Mouse (Mus musculus): ENCODE data around the gene Ddx10. TPM values are rescaled to one million over a fixed set of nuclear protein-coding genes. Genes with fewer than 3 reads are reported as not detected.

Ddx10 gene
- total RNA-seq (2021), result 10 to 100 TPM; 10.5 to 11.3 TPM
- long read RNA-seq, experiment 1, transcript Ddx10-201 (18 exons, 3,128 nt), result major isoform, 14 of 16 reads
- long read RNA-seq, experiment 1, partial matches to known transcripts, result 2 of 16 reads
- long read RNA-seq, experiment 1, other reads (novel, unspliced or antisense), result 0 of 16 reads
- long read RNA-seq, experiment 2, transcript Ddx10-201 (18 exons, 3,128 nt), result major isoform, 14 of 17 reads
- long read RNA-seq, experiment 2, partial matches to known transcripts, result 2 of 17 reads
- long read RNA-seq, experiment 2, other reads (novel, unspliced or antisense), result 1 of 17 reads

DNA sequence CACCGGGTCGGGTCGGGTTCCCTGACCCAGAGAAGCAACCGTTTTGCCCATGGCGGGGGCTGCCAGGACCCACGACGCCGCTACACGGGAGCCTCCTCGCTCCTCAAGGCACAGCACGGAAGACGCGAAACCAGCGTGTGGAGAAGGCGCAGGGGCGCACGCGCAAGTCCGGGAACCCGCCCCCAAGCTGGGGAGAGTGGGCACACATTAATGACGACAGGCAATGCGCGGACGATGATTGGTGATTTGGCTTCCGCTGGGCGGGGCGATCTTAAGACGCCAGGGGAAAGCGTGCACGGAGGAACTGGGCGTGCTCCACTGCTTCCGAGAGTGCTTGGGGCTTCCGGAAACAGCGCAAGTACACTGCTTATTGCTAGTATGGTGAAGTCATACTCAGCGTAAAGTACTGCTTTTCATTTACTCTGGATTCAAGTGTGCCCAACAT lies at the start of gene Ddx10:
Gene Ddx10 (minus strand): TSS at position 101 of the 445 bp plus-strand sequence.
- DNase-seq (ENCODE audit: low spot score), result peak; percentile 98

- no peak for DNase-seq (ENCODE audit: low spot score)
These were observed 45.0 kb upstream of the Ddx10 start for GRCm38 (mm10) chr9:53292833-53293232.

- no peak for DNase-seq (ENCODE audit: low spot score)
These were observed 42.2 kb upstream of the Ddx10 start for GRCm38 (mm10) chr9:53290006-53290405.

DNA sequence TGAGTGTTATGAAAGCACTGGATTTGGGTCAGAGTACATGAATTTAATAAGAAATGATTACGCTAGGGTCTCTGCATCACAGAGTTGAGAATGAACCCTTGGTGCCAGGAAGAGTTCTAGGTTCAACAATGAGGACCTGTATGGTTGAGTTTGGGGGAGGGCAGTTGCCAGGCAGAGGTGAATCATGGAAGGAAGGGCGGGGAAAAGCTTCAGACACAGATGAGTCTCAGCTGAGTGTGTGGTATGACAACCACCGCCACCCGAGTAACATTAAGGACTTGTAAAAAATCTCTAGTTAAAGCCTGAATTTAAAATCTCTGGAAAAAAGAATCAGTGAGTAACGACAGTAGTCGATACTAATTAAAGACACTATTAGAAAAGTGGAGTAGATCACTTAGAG lies 38.9 kb upstream of the Ddx10 start:
- DNase-seq (ENCODE audit: low spot score), result no peak

DNA sequence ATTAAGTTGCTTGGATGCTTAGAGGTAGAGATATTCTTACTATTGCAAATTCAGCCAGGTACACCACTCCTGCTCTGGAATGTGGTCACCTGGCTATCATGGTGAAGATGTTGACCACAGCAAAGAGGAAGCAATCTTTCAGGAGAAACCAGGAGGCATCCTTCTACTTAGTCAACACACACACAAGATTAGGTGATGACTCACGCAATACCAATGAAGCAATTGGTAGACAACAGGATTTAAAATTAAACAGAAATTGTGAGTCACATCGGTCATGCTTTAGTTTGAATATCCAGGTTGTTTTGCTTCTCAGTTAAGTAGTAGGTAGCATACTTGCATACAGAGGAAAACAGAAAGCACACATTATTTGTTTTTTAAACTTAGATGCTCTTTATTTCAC lies 31.1 kb upstream of the Ddx10 start:
- DNase-seq (ENCODE audit: low spot score), result no peak

DNA sequence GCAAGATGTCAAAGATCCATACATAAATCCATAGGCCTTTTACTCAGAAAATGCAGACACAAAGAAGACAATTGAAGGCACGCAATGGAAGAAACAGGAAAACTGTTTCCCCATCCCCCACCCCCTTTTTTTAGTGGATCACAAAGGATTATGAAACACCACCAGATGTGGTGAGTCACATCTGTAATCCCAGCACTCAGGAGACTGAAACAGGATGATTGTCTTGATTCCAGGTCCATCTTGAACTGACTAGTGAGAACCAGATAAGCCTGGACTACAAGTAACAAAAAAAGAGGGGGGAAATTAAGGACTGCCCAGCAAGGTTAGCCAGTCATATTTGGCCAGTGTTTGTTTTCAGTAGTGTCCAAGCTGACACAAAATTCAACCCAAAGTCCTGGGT lies 28.5 kb upstream of the Ddx10 start:
- DNase-seq (ENCODE audit: low spot score), result no peak

GRCm38 (mm10) chr9:53272714-53273113 lies 24.9 kb upstream of the Ddx10 start:
- no peak for DNase-seq (ENCODE audit: low spot score)

DNA sequence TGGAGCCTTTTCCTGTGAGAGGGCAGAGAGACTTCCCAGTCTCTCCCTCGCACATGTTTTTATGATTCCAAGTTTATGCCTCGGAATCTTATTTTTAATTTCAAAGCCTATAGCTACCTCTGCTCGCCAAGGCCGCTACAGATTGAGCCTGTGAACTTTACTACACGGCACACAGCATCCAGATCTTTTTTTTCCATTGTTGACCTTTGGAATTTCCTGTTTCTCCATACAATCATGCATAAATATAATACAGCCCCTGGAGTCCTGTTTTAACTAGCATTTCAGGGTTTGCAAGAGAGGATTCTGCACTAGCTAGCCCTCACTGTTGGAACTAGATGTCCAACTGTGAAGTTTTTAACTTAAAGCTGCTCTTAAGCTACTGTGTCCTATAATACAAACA lies 24.4 kb upstream of the Ddx10 start:
- DNase-seq (ENCODE audit: low spot score), result no peak

GRCm38 (mm10) chr9:53271281-53272022 lies 23.6 kb upstream of the Ddx10 start:
- DNase-seq (ENCODE audit: low spot score), result no peak

DNA sequence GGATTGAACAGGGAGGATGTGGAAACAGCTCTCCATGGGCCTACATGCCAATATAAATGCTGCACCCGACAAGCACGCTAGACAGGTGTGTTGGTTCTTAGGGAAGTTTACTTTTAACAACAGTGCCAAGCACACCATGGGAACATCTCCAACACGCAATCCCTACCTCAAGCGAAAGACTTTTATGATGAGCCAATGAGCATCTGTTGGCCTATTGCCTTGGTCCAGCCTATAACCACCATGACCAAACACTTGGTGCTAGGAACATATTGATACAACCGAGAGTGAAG lies 21.6 kb upstream of the Ddx10 start:
- DNase-seq (ENCODE audit: low spot score), result no peak

- DNase-seq (ENCODE audit: low spot score), result no peak
These were observed 21.0 kb upstream of the Ddx10 start for GRCm38 (mm10) chr9:53268731-53269465.

- DNase-seq (ENCODE audit: low spot score), result peak; percentile 48
These were observed 20.2 kb upstream of the Ddx10 start for GRCm38 (mm10) chr9:53268036-53268435.

- DNase-seq (ENCODE audit: low spot score), result no peak
These were observed 17.7 kb upstream of the Ddx10 start for GRCm38 (mm10) chr9:53265589-53265988.

DNA sequence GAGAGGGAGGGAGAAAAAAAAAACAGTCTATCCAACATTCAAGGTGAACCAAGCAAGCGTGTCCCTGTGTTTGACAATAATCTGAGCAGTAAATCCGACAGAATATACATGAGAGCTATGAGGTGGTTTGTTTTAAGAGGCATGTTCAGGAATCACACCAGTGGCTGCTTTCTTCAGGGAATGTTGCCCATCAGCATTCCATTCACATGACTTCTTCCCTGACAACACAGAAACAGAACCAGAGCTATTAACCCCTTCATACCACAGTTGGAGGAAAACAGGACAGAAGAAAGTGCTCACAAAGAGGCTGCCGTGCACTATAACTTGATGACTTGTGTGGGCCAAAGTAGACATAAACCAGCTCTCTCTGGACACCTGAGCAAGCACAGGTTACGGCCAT lies 16.5 kb upstream of the Ddx10 start:
- DNase-seq (ENCODE audit: low spot score), result no peak

DNA sequence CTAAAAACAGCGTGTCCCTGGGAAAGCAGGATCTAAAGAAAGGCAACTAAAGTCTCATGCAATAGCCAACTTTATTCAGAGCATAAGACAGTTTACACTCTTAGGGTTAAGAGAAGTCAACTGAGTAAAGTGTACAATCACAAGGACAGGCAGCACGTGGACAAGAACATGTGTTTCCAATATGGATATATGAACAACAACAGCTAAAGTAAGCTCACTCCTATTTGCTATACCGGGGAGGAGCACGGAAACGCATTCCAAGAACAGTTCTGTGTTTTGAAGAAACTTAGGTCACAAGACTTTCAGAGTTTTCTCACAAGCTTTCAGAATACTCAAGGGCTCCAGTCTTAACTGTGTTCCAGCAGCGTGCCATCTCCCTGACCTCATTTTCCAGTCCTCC lies 10.3 kb upstream of the Ddx10 start:
- DNase-seq (ENCODE audit: low spot score), result no peak

- no peak for DNase-seq (ENCODE audit: low spot score)
These were observed 9.9 kb upstream of the Ddx10 start for GRCm38 (mm10) chr9:53257772-53258171.

DNA sequence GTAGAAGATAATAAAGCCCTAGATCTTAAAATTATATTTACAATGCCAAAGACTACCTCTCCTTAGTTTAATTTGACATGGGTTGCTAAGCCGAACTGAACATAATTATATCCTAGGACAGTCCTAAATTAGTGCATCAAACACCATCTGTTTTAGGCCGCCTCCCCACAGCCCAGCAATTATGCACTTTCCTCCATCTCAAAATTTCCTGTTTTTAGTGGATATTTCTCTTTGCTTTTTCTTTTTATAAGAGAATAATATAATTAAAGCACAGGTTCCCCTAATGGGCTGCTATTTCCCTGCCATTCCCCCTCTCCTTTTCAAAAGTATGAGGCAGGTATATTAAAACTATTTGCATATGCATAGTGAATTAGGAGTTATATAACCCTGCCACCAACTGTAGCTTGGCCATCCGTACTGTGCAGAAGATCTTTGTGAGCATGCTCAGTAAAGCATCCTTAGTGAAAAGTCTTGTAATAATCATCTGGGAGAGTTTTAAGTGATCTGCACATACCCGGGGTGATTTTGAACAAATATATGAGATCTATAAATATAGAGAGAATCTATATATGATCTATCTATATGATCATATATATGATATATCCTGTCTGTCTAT lies 8.9 kb upstream of the Ddx10 start:
- no peak for DNase-seq (ENCODE audit: low spot score)

DNA sequence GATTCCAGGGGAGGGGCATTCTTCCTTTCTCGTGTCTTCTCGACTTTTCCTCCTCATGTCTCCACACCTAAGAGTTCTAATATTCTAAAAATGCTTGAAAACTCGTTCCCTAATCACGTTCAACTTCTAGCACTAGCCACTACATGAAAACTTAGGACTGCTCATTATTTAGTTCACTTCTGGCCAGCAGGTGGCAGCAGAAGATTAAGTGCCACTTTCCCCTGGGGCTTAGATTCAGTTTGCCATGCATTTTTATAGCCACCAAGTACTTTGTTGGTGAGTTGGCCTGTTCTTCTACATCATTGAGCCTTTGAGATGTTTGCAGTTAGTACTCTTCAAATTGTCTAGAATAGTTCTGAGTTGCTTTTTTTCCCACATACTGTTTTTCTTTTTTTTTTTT lies 6.5 kb upstream of the Ddx10 start:
- peak; percentile 77 for DNase-seq (ENCODE audit: low spot score)

- no peak for DNase-seq (ENCODE audit: low spot score)
These were observed 337 bp downstream of the Ddx10 start for GRCm38 (mm10) chr9:53247516-53247915.

- DNase-seq (ENCODE audit: low spot score), result no peak
These were observed 29.7 kb downstream of the Ddx10 start for GRCm38 (mm10) chr9:53218181-53218580.

DNA sequence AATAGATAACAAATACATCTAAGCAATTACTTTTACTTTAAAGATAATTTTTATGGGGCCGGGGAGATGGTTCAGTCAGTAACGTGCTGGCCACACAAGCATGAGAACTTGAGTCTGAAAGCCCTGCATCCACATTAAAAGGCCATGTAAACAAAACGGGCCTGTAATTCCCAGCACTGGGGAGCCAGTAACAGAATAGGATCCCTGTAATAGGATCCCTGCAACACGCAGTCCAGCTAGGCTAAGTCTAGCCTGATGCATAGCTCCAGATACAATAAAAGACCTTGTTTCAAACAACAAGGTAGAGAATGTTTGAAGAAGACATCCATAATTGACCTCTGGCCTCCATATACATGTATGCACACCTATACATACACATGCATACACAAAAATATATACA lies 39.6 kb downstream of the Ddx10 start:
- no peak for DNase-seq (ENCODE audit: low spot score)

DNA sequence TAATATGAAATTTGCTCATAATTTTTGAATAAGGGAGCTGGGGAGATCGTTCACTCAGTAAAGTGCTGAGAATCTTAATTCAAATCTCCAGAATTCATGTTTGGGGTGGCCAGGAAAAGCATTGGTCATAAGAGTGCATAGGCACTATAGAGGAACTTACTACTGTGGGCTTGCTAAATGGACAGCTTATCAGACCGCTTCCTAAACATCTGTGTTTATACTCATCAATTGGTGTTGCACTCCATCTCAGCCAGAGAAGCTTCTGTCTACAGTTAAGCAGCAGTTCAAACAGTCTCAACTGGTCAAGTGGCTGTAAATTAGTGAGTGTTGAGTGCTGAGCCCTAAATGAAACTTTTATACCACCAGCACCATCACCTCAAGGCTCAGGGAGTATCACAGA lies 73.3 kb downstream of the Ddx10 start:
- no peak for DNase-seq (ENCODE audit: low spot score)

Data from gastrocnemius, adult 18-20 months (tissue).